Mouse (Mus musculus) neural tube, embryonic 14.5 days (tissue): ENCODE measurements around the gene Hivep3. TPM values are rescaled to one million over a fixed set of nuclear protein-coding genes. Genes with fewer than 3 reads are reported as not detected.

Experiments
- ATAC-seq: fragments of 200-750 bp; cut with Nextera tagmentation; 2 replicates; pipeline ENCODE4 v1.8.0; 2017; ENCODE audit warnings: low read depth, mild to moderate bottlenecking, moderate TSS enrichment, moderate library complexity
- H3K27ac ChIP-seq: fragments of 300-500 bp; sonication (generic); 2 replicates; pipeline ENCODE4 v1.5.1; 2014; ENCODE audit warnings: low read depth, mild to moderate bottlenecking, control low read depth, low read length, moderate library complexity, mixed read lengths
- H3K27me3 ChIP-seq: fragments of 300-500 bp; sonication (generic); 2 replicates; pipeline ENCODE4 v1.6.1; 2014; ENCODE audit warnings: low read length; ENCODE audit not compliant: control insufficient read depth, insufficient read depth
- H3K36me3 ChIP-seq: fragments of 300-500 bp; sonication (generic); 2 replicates; pipeline ENCODE4 v1.6.1; 2014; ENCODE audit warnings: low read length, mixed read lengths; ENCODE audit not compliant: control insufficient read depth, insufficient read depth
- H3K4me1 ChIP-seq: fragments of 300-500 bp; sonication (generic); 2 replicates; pipeline ENCODE4 v1.6.1; 2014; ENCODE audit warnings: low read length; ENCODE audit not compliant: control insufficient read depth, insufficient read depth
- H3K4me2 ChIP-seq: fragments of 300-500 bp; sonication (generic); 2 replicates; pipeline ENCODE4 v1.6.1; 2014; ENCODE audit warnings: mild to moderate bottlenecking, low read depth, low read length, control low read depth
- H3K4me3 ChIP-seq: fragments of 300-500 bp; sonication (generic); 2 replicates; pipeline ENCODE4 v1.5.1; 2014; ENCODE audit warnings: low read depth, low read length, control low read depth, mixed read lengths
- H3K9ac ChIP-seq: fragments of 300-500 bp; sonication (generic); replicated peaks from 2 replicates; pipeline ENCODE4 v1.6.1; 2014; ENCODE audit warnings: low read depth, mild to moderate bottlenecking, control low read depth, low read length, mixed read lengths
- H3K9me3 ChIP-seq: fragments of 300-500 bp; sonication (generic); 2 replicates; pipeline ENCODE4 v1.6.1; 2016; ENCODE audit warnings: low read length; ENCODE audit not compliant: control insufficient read depth
- WGBS: fragments of 180-500 bp; shearing (Covaris S2); extraction: QIAGEN DNeasy Blood & Tissue Kit; methylation state at CpG from one replicate; pipeline ENCODE4 v1.1.7; 2014; 5-methylcytosine and 5-hydroxymethylcytosine counted together
- polyA plus RNA-seq: library from polyadenylated mRNA; unstranded; fragments of >200 nt; fragmentation: Nextera tagmentation; extraction: Ambion mirVana; gene quantifications from 2 replicates; pipeline ENCODE4 v1.2.1, GENCODE M21; 2014

The Hivep3 gene
- polyA plus RNA-seq, 1 experiment from 2014 or later, result 23.9 TPM

DNA sequence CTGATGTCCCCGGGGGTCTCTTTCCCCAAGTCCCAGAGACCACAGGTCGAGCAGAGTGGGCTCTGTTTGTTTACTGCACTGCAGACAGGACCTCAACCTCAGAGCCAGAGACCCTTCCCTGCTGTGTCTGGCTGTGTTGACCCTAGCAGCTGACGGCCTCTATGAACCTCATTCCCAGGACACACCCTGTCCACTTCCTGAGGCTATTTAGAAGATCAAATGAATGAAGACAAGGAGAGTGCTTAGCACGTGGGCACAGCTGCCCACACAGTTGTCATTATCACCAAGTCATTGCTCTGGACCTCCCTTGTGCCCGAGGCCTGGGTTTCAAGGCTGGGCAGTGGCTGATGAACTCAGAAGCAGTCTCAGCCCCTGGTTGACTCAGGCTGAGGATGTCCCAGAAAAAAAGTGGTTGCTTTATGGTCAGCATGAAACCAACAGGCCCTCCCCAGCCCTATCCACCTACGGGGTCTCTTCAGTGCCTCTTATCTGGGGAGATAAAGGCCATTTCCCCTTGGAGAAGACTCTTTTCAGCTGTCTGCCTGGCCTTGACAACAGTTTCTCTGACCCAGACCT is 416.8 kb downstream of the Hivep3 start:
- H3K36me3 ChIP-seq, result no peaks in the 10 kb centered on the region
- H3K9ac ChIP-seq, result no peak overlapping the region
- ATAC-seq, result no peak
- no peaks in the 10 kb centered on the region for H3K9me3 ChIP-seq
- WGBS, result 55% methylated on average over 6 of the region's 6 CpGs
- H3K4me2 ChIP-seq, result no peak overlapping the region
- H3K4me3 ChIP-seq, result no peak overlapping the region
- H3K4me1 ChIP-seq, result no peaks in the 10 kb centered on the region
- H3K27ac ChIP-seq, result no peak overlapping the region
- H3K27me3 ChIP-seq, result no peaks in the 10 kb centered on the region

DNA sequence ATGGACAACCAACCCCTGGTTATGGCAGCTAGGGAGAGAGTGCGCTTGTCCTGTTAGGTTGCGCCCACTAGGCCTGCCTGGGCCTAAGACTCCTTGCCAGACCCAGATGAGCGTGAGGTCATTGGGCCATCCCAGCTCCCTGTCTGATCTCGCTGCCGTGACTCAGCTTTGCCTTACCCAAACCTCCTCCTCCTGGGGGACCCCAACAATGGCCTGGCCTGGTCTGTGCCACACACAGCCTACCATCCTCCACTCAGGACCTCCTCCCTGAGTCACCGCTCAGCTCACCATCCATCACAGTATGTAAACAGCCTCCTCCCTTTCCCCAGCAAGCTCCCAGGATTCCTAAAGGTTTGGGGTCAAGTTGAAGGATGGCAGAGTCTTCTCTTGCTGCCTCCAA is 418.3 kb downstream of the Hivep3 start:
- Histone ChIP-seq H3K9ac (no peak overlapping the region), H3K4me3 (no peak overlapping the region), H3K27me3 (no peaks in the 10 kb centered on the region), H3K4me2 (no peak overlapping the region), H3K9me3 (no peaks in the 10 kb centered on the region), H3K36me3 (no peaks in the 10 kb centered on the region), H3K4me1 (no peaks in the 10 kb centered on the region), H3K27ac (no peak overlapping the region)
- 87% methylated on average over 6 of the region's 6 CpGs for WGBS
- no peak for ATAC-seq

DNA sequence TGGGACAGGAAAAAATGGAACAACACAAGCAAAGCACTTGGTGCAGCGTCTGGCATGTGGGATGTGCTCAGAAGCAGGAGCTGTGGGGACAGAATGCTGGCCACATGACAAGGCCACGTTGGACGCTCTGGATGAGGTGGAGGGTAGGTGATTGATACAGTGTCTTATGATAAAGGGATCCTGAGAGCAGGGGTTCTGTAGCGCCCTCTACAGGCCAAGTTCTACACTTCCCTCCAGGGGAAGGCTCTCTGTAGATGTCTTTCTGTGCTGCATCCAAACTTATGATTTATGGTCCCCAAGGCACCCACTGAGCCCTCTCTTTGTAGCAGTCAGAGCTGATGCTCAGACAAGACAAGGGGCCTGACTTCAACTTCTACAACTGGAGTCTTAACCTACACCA is 419.1 kb downstream of the Hivep3 start:
- H3K4me1 ChIP-seq, result no peaks in the 10 kb centered on the region
- H3K36me3 ChIP-seq, result no peaks in the 10 kb centered on the region
- ATAC-seq, result no peak
- no peaks in the 10 kb centered on the region for H3K9me3 ChIP-seq
- 66% methylated on average over 4 of the region's 4 CpGs for WGBS
- H3K9ac ChIP-seq, result no peak overlapping the region
- no peak overlapping the region for H3K27ac ChIP-seq
- H3K4me2 ChIP-seq, result no peak overlapping the region
- H3K27me3 ChIP-seq, result no peaks in the 10 kb centered on the region
- no peak overlapping the region for H3K4me3 ChIP-seq

DNA sequence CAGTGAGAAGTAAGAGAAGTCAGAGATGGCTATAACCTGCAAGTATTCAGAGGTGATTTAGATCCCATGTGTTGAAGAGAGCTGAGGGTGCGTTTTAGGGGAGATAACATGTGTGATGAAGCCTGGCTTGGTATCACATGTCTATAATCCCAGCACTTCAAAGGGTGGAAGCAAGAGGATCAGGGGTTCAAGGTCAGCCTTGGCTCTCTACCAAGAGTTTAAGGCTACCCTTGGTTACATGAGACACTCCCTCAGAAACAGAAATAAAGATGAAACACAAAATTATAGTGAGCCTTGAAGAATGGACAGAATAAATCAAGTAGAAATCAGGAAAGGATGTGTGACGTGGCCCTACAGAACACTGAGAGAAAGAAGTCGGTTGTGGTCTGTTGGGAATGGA is 420.2 kb downstream of the Hivep3 start:
- no peaks in the 10 kb centered on the region for H3K9me3 ChIP-seq
- 89% methylated on average over 3 of the region's 3 CpGs for WGBS
- no peak overlapping the region for H3K27ac ChIP-seq
- no peaks in the 10 kb centered on the region for H3K4me1 ChIP-seq
- no peaks in the 10 kb centered on the region for H3K36me3 ChIP-seq
- H3K4me3 ChIP-seq, result no peak overlapping the region
- no peak overlapping the region for H3K4me2 ChIP-seq
- H3K27me3 ChIP-seq, result no peaks in the 10 kb centered on the region
- no peak for ATAC-seq
- no peak overlapping the region for H3K9ac ChIP-seq

DNA sequence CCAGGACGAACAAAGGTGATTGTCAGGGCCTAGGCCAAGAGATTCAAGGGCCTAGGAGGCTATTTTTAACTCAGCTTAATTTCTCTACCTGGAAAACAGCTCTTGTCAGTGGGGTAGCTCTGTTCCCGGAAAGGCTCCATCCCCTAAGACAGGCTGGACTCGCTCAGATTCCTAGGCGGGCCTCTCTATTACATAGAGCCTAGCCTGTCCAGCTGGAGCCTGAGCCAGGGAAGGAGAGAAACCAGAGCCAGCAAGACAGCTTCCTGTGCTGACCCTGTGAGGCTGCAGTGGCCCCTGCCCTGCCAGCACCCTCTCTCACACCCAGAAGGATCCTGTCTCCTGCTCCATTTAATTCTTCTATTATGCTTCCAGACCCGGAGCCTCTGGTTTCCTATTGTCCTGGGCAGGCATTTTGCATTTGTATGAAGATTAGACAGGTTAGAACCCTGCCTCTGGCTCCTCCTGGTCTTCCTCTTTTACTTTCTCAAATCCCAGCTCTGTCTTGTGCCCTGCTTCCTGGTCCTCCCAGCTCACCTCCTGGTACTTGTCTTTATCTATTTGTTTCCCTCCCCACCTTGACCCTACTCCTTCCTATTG is 425.2 kb downstream of the Hivep3 start:
- no peak for ATAC-seq
- Histone ChIP-seq H3K36me3 (no peaks in the 10 kb centered on the region), H3K9me3 (no peaks in the 10 kb centered on the region), H3K4me3 (no peak overlapping the region), H3K27me3 (no peaks in the 10 kb centered on the region), H3K9ac (no peak overlapping the region), H3K4me2 (no peak overlapping the region), H3K4me1 (0 out of 2 replicates have a peak, but pooled peaks cover 2% of the 10 kb centered on the region), H3K27ac (no peak overlapping the region)
- WGBS, result 63% methylated on average over 5 of the region's 5 CpGs

DNA sequence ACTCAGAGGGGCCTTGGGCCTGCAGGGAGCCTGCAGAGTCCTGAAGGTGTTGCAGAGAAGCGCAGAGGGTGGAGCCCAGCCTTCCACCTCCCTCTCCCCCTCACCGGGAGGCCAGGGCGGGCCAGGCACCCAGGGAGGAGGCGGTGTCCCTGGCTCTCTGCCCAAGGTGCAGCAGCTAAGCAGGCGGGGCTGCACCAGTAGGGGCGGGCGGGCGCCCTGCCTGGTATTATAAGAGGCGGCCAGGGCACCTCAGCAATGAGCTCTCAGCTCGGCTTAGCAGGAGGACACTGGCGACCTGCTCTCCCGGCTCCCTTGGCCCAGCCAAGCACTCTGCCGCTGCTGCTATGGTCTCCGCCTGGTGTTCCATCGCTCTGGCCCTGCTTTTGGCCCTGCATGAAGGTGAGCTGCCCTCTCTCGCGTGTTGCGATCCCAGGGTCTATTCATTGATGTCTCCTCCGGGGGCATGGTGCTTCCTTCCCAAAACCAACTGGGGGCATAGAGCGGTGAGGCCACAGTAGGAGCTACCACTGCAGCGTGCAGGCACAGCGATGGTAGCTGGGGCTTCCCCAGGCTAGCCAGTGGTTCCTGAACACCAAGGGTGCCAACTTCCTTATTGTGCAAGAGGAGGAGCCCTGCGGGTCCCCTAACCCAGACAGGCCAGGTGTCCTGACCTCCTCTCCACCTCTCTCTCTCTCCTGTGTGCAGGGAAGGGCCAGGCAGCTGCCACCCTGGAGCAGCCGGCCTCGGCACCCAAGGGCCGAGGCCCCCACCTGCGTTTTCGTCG is 427.8 kb downstream of the Hivep3 start, which contains the start of gene Edn2:
Gene Edn2 (plus strand): TSS at position 41 of the 784 bp plus-strand sequence.
- Histone ChIP-seq H3K27ac (no peak within 1 kb of the TSS), H3K4me1 (0 out of 2 replicates have a peak, but pooled peaks cover 2% of the 10 kb centered on the region), H3K36me3 (no peaks in the 10 kb centered on the region), H3K9ac (no peak within 1 kb of the TSS), H3K4me2 (no peak within 1 kb of the TSS), H3K9me3 (no peaks in the 10 kb centered on the region), H3K4me3 (no peak within 1 kb of the TSS), H3K27me3 (no peaks in the 10 kb centered on the region)
- WGBS, result 43% methylated on average over 29 of the region's 29 CpGs
- no peak for ATAC-seq

GRCm38 (mm10) chr4:120162586-120162985 is 429.0 kb downstream of the Hivep3 start:
- Histone ChIP-seq H3K36me3 (no peaks in the 10 kb centered on the region), H3K4me2 (no peak overlapping the region), H3K9me3 (no peaks in the 10 kb centered on the region), H3K27me3 (no peaks in the 10 kb centered on the region), H3K9ac (no peak overlapping the region), H3K27ac (no peak overlapping the region), H3K4me3 (no peak overlapping the region), H3K4me1 (0 out of 2 replicates have a peak, but pooled peaks cover 2% of the 10 kb centered on the region)
- 93% methylated on average over 8 of the region's 8 CpGs for WGBS
- ATAC-seq, result no peak

DNA sequence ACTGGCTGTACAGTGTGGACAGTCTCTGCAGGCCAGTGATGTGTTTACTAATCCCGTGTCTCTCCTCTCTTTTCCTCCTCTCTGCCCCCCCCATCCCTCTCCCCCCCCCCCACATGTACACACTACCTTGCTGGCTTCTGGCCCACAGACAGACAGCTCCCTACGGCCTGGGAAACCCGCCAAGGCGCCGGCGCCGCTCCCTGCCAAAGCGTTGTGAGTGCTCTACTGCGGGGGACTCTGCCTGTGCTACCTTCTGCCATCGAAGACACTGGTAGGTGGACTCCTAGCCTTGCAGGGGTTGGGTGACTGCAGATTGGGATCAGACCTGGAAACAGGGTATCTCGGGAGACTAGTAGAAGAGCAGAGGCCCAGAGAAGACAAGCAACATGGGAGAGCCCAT is 429.7 kb downstream of the Hivep3 start:
- no peak overlapping the region for H3K27ac ChIP-seq
- H3K36me3 ChIP-seq, result no peaks in the 10 kb centered on the region
- WGBS, result 50% methylated on average over 11 of the region's 11 CpGs
- H3K4me1 ChIP-seq, result 0 out of 2 replicates have a peak, but pooled peaks cover 2% of the 10 kb centered on the region
- no peak overlapping the region for H3K4me3 ChIP-seq
- H3K4me2 ChIP-seq, result no peak overlapping the region
- H3K9ac ChIP-seq, result no peak overlapping the region
- H3K9me3 ChIP-seq, result no peaks in the 10 kb centered on the region
- H3K27me3 ChIP-seq, result no peaks in the 10 kb centered on the region
- ATAC-seq, result peak; percentile 69; the same call in 1 of the 2 replicates

DNA sequence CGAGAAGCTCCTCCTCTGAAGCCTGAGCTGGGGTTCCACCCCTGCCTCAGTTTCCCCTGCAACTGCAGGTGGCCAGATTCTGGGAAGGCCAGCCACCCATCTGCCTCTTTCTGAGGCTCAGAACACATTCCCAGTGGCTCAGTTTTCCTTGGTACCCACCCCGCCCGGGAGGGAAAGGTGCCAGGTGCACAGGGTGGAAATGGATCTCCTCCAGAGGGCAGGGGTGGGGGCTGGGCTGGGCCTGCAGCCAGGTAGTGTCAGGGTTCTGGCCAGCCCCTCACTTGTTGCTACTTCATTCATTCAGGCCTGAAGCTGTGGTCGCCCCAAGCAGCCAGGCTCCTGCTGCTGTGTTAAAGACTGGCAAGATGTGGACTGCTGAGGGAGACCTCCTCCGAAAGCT is 430.7 kb downstream of the Hivep3 start:
- ATAC-seq, result no peak
- Histone ChIP-seq H3K9me3 (no peaks in the 10 kb centered on the region), H3K4me2 (no peak overlapping the region), H3K36me3 (no peaks in the 10 kb centered on the region), H3K9ac (no peak overlapping the region), H3K4me3 (no peak overlapping the region), H3K27ac (no peak overlapping the region), H3K27me3 (no peaks in the 10 kb centered on the region), H3K4me1 (0 out of 2 replicates have a peak, but pooled peaks cover 2% of the 10 kb centered on the region)
- WGBS, result 89% methylated on average over 5 of the region's 5 CpGs
